Comparison of ENCODE assay signal across 7 mouse cellular contexts in genomic region chr15:99839910-99840309, GRCm38 (mm10). TPM values are rescaled to one million over a fixed set of nuclear protein-coding genes. Genes with fewer than 3 reads are reported as not detected.
DNase-seq lines count a peak whose midpoint lies in the region; ATAC-seq and TF ChIP-seq lines count a peak whose summit lies in the region.

No protein-coding gene starts in this region.

- H3K4me2 ChIP-seq in liver, embryonic 14.5 days (ENCODE audit: low read depth): no peak overlapping the region

- H3K27ac ChIP-seq in liver, embryonic 14.5 days: no peak overlapping the region

- TF ChIP-seq EP300 in liver, embryonic 14.5 days (IDR thresholded peaks at IDR 0.05; ENCODE audit: low read depth): no peak

- H3K36me3 ChIP-seq in liver, embryonic 14.5 days (replicated peaks; ENCODE audit: control insufficient read depth, insufficient read depth, low read depth): no peaks in the 10 kb centered on the region

- no peaks in the 10 kb centered on the region for H3K9me3 ChIP-seq in liver, embryonic 14.5 days (ENCODE audit: control insufficient read depth, low read length)

- H3K9ac ChIP-seq in liver, embryonic 14.5 days (replicated peaks): no peak overlapping the region

- H3K4me1 ChIP-seq in liver, embryonic 14.5 days (replicated peaks; ENCODE audit: control insufficient read depth in 2 of 2, insufficient read depth in 2 of 2, low read length in 1 of 2): peaks cover 0 to 4% of the 10 kb centered on the region in 2 experiments; a peak in 2 of 4 replicates

- no peaks in the 10 kb centered on the region for H3K27me3 ChIP-seq in liver, embryonic 14.5 days (ENCODE audit: control insufficient read depth, insufficient read depth, low read length)

- peak; percentile 69 for DNase-seq in urinary bladder, postnatal 14 days (ENCODE audit: low spot score)
- no peak for DNase-seq in urinary bladder, adult 2 months (ENCODE audit: low spot score)
- DNase-seq in gastrocnemius, postnatal 14 days: peak; percentile 68
- peak in 1 of 3 experiments; percentile 5 for DNase-seq in liver, embryonic 14.5 days (ENCODE audit: low read depth in 3 of 3, low spot score in 3 of 3)
- DNase-seq in right cerebral cortex, postnatal 14 days: no peak
- no peak for DNase-seq in cerebellum, postnatal 4 days (ENCODE audit: low spot score in 2 of 2)
- no peak for DNase-seq in layer of hippocampus, postnatal 14 days (ENCODE audit: low spot score in 2 of 2)

- H3K4me3 ChIP-seq in liver, embryonic 14.5 days (ENCODE audit: insufficient read depth in 1 of 2, low read depth in 2 of 2, low read length in 2 of 2): no peak overlapping the region

- intact Hi-C loops in gastrocnemius, postnatal 14 days (cut with DNase I; ENCODE audit: low total_unique reads): no loop called here

- TF ChIP-seq CTCF in liver, embryonic 14.5 days (IDR thresholded peaks at IDR 0.05; ENCODE audit: low read depth): peak; percentile 27

- 32% methylated on average over 2 of the region's 2 CpGs for WGBS in liver, embryonic 14.5 days (ENCODE audit: insufficient replicate concordance)

- no peak for ATAC-seq in liver, embryonic 14.5 days (ENCODE audit: insufficient read depth)

RNA-seq across cellular contexts. Expression of gene Lima1, which starts 35.3 kb away (rescaled TPM):
- polyA plus RNA-seq in urinary bladder, adult 2 months (2012; rRNA removed): 139 and 147 TPM in 2 replicates
- 10 to 100 TPM; 16.8 to 23.0 TPM for total RNA-seq in gastrocnemius, postnatal 14 days (2021)
- polyA plus RNA-seq in liver, embryonic 14.5 days (2012; rRNA removed): 3.3 and 5.1 TPM in 2 replicates
- polyA plus RNA-seq in liver, embryonic 14.5 days (2014; fragmentation: Nextera tagmentation; extraction: Ambion mirVana): 6.2 and 7.0 TPM in 2 replicates
- 10 to 100 TPM; 18.6 to 18.7 TPM for total RNA-seq in layer of hippocampus, postnatal 14 days (2021)

Comparison
In these comparisons a context has a peak if more than half of its experiments do, and no peak if none do; other contexts are left out.
1. DNase-seq: peak in urinary bladder, postnatal 14 days (single experiment) and gastrocnemius, postnatal 14 days (single experiment); none in urinary bladder, adult 2 months (single experiment), right cerebral cortex, postnatal 14 days (single experiment), cerebellum, postnatal 4 days (0 of 2) and layer of hippocampus, postnatal 14 days (0 of 2).